Mouse (Mus musculus) midbrain, embryonic 10.5 days (tissue): ENCODE data around the gene Ncmap. TPM values are rescaled to one million over a fixed set of nuclear protein-coding genes. Genes with fewer than 3 reads are reported as not detected.

Experiments
- DNase-seq: peaks from one replicate; pipeline ENCODE4 v3.0.0-alpha.2; 2017; ENCODE audit warnings: low spot score
- H3K27ac ChIP-seq: fragments of 300-500 bp; sonication (generic); replicated peaks from 2 replicates; pipeline ENCODE4 v1.5.1; 2016; ENCODE audit warnings: mild to moderate bottlenecking
- H3K27me3 ChIP-seq: fragments of 300-500 bp; sonication (generic); 2 replicates; pipeline ENCODE4 v1.6.1; 2016; ENCODE audit warnings: low read depth, mild to moderate bottlenecking; ENCODE audit not compliant: poor library complexity, severe bottlenecking
- H3K36me3 ChIP-seq: fragments of 300-500 bp; sonication (generic); 2 replicates; pipeline ENCODE4 v1.6.1; 2016; ENCODE audit warnings: mild to moderate bottlenecking, moderate library complexity
- H3K4me1 ChIP-seq: fragments of 300-500 bp; sonication (generic); 2 replicates; pipeline ENCODE4 v1.6.1; 2016
- H3K4me3 ChIP-seq: fragments of 300-500 bp; sonication (generic); 2 replicates; pipeline ENCODE4 v1.5.1; 2016; ENCODE audit warnings: mild to moderate bottlenecking, moderate library complexity
- H3K9me3 ChIP-seq: fragments of 300-500 bp; sonication (generic); replicated peaks from 2 replicates; pipeline ENCODE4 v1.6.1; 2016; ENCODE audit warnings: mild to moderate bottlenecking
- WGBS: fragments of 180-500 bp; shearing (Covaris S2); methylation state at CpG from one replicate; pipeline ENCODE4 v1.1.7; 2016; 5-methylcytosine and 5-hydroxymethylcytosine counted together
- microRNA counts: library from miRNA; unstranded; fragments of <30 nt; microRNA quantifications from one replicate; lab custom pipeline; 2017
- microRNA-seq: library from miRNA; unstranded; fragments of <30 nt; microRNA quantifications from one replicate; pipeline ENCODE4, GENCODE M21; 2017
- polyA plus RNA-seq: library from polyadenylated mRNA; unstranded; fragments of >200 nt; fragmentation: Nextera tagmentation; extraction: Ambion mirVana; gene quantifications from 2 replicates; pipeline ENCODE4 v1.2.1, GENCODE M21; 2016

The Ncmap gene
- polyA plus RNA-seq, 1 experiment from 2014 or later = 0.36 TPM

DNA sequence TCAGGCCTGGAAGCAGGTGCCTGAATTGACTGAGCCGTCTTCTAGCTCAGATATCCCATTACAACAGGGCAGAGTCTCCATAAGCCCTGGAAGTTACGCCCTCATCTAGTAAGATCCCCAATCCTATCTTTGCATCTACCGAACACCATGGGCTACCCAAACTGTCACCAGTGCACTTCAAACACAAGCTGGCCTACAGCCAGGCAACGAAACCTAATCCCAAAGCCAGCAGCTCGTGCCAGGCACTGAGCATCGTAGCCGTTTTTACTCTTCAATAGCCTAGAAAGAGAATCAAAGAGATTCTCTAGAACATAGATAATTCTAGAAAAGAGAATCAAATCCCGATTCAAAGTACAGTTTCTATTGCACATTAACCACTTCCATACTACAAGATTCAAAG, 75.0 kb downstream of the Ncmap start:
- Histone ChIP-seq H3K9me3 (no peaks in the 10 kb centered on the region), H3K36me3 (peaks cover 100% of the 10 kb centered on the region), H3K27me3 (no peaks in the 10 kb centered on the region), H3K27ac (no peak overlapping the region), H3K4me3 (no peak overlapping the region), H3K4me1 (no peaks in the 10 kb centered on the region)
- DNase-seq = no peak
- WGBS = 94% methylated on average over 8 of the region's 8 CpGs

MicroRNAs encoded within 50 kb of the gene (microRNA counts, 519-probe panel; counts per million panel counts)
- microRNA mmu-miR-700 (lab: Ali Mortazavi, UCI) = not detected

Small RNA genes within 50 kb of the gene (microRNA-seq; reads per million reads assigned to microRNA genes)
- gene Mir700 = 309 reads per million, percentile 64 among the genes with 10 or more reads in this experiment

Other genes with a start within 250 kb of the Ncmap start
- 224 and 229 TPM in 2 replicates for gene Clic4, start 125.4 kb downstream of the Ncmap start, polyA plus RNA-seq
- gene Srrm1, start 44.9 kb downstream of the Ncmap start, polyA plus RNA-seq = 222 and 230 TPM in 2 replicates
- 9.4 and 10.3 TPM in 2 replicates for gene Rcan3, start 35.6 kb upstream of the Ncmap start, polyA plus RNA-seq
- gene Stpg1, start 96.6 kb upstream of the Ncmap start, polyA plus RNA-seq = 0.32 and 0.42 TPM in 2 replicates
- gene Nipal3, start 96.8 kb upstream of the Ncmap start, polyA plus RNA-seq = 2.1 and 2.3 TPM in 2 replicates
- 1.3 and 2.5 TPM in 2 replicates for gene Grhl3, start 175.4 kb upstream of the Ncmap start, polyA plus RNA-seq